Mouse (Mus musculus) spleen, adult 12 weeks (tissue): ENCODE results near the gene Dsp.

Source experiments
- DNase-seq: peaks from one replicate; pipeline ENCODE4 v3.0.0; 2022; ENCODE audit warnings: low spot score

Dsp gene

DNA sequence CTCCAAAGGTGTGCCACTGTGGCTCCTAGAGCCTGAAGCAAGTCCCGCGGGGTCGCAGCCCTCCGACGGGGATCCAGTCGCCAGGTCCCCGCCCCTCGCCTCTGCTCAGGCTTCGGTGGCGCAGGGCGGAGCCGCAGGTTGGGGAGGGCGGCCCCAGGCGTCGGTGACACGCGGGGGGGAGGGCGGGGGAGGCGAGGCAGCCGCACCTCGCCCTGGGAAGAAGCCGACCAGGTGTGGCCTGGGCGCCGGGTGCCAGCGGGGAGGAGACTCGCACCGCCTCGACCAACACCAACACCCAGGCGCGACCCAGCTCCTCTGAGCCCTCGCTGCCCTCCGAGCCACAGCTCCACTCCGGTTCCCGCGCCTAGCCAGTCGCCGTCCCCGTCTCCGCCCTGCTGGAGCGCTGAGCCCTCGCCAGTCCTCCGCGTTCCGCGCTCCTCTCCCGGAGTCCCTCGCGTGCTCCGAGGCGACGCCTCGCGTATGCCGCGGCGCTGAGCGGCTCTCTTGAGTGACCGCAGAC lies at the start of gene Dsp:
Gene Dsp, plus strand, starts transcription at position 226 of the 520 bp plus-strand sequence.
- DNase-seq = no peak

DNA sequence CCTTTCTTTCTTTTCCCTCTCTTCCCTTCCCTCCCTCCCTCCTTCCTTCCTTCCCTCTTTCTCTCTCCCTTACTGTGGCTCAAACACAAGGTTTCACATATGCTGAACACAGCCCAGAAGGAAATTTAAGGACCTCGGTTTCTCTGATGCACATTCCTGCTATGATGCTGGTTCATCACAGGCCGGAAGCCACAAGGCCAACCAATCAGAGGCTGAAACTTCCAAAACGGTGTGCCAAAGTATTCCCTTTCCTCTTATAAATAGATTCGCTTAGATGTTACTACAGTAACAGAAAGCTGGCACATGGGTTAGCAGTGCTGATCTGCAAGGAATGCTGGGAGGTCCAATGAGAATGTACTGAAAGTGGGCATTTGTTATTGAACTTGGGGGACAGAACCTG lies 47.7 kb upstream of the Dsp start:
- DNase-seq = no peak

DNA sequence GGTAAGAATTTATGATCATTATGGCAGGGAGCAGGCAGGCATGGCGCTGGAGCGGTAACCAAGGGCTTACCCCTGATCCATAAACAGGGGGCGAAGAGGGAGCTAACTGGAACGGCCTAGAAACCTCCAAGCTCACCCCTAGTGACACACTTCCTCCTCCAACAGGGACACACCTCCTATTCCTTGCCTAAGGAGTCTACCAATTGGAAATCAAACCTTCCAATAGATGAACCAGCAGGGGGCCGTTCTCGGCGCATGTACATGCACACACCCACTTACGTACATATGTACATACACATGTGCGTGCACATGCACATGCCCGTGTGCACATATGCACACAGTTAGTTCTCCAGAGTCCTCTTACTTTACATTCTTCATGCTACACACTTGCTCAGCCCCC lies 46.6 kb upstream of the Dsp start:
- no peak for DNase-seq

DNA sequence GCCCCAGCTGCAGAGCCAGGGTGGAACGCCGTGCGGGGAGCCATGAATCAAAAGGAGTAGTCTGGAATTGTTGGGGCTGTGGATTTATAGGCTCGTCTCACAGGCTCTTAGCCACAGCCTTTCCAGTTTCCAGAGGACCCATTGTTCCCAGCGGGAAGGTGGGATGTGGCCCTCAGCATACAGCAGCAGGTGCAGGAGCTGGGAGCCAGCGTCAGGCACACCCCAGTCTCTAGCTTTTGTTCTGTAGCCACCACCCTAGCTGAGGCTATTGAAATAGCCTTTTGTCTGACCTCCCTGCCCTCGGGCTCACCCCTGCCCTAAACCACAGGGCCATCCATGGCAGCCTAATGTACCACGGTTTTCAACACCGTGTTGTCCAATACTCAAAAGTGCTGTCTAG lies 42.0 kb upstream of the Dsp start:
- no peak for DNase-seq

DNA sequence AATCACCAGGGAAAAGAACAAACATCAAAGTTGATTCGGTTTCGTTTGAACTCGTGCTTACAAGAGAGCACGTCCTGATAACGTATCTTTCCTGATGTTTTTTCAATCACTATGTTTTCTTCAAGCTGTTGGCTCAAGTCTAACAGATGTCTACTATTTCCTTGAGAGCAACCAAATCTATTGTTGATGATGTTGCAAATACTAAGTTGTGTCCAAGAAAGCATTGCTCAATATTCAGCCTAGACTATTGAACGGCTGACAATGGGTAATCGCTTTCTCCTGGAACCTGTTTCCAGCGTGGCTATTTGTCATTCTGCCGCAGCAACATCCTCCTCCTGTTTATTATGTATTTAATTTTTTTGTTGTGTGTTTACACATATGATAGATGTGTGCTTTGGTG lies 28.8 kb upstream of the Dsp start:
- no peak for DNase-seq

DNA sequence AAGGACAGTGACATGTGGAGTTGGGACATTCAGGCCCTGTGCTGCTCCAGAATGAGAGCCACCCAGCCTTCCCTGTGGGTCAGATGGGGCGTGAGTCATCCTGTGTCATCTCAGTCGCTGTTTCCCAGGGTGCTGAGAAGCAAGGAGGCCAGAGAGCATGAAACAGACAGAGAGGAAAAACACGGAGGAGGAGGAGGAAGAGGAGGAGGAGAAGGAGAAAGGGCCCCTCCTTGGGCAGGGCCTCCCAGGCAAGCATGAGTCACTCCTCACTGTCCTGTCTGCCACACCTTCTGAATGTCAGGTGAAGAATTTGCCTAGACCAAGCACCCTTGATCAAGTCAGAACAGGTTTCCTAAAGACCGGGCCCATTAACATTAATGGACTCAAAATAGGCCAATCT lies 27.4 kb upstream of the Dsp start:
- no peak for DNase-seq

DNA sequence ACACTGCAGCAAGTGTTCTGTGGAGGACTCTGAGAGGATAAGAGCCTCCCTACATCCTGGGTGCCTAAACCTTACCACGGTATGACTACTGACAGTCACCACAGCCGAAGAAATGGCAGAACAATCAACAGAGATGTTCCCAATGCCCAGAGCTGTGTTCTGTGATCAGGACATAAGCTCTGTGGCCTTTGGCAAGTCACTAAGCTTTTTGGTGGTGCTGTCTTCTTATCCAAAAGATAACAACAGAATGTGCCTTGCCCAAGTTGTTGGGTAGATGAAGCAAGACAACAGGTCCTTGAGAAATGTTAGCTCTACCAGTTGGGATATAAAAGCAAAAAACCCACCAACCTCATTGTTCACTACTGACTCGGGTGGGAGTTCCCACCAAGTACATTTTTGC lies 23.4 kb upstream of the Dsp start:
- DNase-seq = no peak

DNA sequence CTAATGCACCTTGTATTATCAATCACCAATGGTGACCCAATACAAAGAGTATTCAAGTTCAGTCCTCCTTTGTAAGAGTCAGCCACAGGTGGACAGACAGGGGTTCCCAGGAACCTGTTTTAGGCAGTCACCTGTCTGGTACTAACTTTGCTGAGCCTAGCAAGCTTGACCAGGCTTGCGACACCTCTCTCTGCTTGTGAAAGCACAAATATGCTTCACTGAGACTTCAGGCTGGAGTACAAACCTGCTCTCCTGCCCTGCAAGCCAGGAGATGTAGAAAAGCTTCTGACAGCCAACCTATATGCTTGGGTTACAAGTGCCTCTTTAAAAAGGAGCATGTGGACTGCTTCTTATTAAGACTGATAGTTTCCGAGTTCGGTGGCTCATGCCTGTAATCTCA lies 22.8 kb upstream of the Dsp start:
- DNase-seq = no peak

DNA sequence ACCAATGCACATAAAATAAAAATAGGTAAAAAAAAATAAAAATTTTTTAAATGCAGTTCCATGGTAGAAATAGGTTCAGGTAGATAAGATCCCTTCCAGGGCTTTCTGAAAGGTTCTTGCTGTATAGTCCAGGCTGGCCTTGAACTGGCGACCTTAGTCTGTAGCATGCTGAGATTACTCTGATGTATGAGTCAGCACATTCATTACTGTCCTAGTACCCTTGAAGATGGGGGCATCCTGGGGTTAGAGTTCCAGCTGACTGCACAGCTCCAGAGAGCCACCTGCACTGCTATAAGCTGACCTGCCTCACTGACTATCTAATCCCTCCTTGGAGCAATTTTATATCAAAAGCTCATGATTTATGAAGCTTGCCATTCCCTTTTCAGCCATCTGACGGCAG lies 21.6 kb upstream of the Dsp start:
- no peak for DNase-seq

DNA sequence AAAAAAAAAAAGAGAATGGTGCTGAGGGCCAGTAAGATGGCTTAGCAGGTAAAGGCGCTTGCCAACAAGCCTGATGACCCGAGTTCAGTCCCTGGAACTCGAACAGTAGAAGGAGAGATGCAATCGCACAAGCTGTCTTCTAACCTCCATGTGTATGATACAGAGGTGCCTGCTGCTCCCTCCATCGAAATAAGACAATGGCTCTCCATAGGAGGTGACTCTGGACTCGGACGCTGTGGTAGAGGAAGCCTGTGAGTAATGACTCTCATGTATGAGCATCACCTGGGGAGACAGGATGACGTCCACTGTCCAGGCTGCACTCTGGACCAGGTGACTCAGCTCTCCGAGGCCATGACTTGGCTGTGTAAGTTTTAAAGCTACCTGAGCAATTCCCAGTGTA lies 21.0 kb upstream of the Dsp start:
- DNase-seq = no peak

DNA sequence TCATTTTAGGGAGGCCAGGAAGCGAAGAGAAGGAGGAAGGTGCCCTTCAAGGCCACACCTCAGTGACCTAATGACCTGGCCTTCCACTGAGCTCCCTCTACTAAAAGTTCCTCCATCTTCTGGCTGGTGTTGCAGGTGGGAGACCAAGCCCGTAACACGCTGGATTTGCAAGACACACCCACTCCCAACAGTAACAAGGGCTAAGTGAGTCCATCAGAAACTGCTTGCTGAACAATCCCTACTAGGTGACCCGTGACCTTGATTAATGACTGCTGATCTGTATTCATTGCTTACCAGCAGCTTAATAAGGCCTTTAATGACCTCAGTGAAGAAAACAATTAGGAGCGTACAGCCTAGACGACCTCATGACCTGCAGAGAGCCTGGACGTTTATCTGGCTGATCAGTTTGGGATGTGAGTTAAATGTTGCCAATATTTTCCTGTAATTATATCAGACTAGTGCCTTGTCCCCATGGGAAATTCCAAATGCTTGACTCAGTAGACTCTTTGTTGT lies 18.0 kb upstream of the Dsp start:
- DNase-seq = no peak

DNA sequence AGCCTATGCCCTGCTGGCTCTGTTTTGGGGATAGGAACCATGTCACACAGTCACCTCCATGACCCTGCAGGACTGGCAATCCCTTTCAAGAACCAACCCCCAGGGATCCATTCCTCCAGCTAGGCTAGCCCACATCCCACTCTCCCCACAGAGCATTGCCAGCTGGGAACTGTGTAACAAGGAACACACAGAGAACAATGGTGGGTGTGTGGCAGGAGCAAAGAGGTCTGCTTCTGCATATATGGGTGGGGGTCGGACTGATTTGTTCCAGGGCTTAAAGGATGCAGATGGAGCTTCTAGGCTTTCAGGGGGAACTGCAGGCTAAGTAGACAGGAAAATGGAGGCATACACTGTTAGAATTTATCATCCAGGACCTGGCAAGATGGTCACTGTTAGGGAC lies 10.6 kb upstream of the Dsp start:
- no peak for DNase-seq

DNA sequence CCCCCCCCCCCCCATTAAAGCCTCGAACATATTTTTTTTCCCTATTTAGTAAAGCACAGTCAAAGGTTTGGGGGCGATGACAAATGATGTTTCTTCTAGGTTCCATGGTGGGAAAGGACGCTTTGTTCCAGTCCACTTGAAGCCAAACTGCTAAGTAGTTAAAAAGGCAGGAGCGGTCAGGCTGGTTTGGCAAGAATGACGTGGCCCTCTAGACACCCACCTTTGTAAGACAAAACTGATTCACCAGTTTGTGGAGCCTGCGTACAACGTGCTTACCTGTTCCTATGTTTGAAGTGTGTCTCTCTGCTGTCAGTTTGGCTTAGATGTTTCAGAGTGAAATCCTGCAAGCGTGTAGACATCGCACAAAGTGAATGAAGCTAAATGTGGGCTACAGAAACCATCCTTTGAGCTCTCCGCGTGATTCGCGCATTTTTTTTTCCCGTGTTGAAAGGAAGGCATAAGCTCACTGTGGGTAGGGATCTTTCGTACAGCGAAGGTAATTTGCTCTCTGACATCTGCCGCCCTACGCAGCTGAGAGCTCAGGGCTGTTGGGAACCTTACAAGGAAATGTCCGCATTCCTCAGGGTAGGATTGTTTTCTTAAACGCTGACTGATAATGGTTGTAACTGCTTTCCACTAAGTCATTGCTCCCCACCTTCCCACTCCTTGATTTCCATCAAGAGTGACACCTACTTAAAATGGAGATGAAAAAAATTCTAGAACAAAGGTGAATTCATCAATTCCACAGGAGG lies 6.0 kb upstream of the Dsp start:
- DNase-seq = no peak

DNA sequence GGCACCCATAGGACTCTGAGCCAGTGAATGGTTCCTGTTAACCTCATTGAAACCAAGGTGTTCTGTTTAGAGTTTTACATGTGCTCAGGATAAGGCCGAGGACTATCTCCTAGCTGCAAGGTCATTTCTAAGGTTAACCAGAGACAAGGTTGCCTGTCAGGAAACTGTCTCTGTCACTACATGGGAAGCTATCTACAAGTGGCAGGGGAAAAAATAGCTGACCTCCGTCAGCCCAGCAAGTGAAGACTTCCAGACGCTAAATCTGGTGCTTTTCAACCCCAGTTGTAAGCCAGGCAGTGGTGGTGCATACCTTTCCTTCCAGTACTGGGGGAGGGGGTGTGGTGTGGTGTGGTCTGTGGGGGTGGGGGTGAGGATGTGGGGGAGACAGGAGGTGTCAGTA lies 2.7 kb upstream of the Dsp start:
- DNase-seq = no peak

DNA sequence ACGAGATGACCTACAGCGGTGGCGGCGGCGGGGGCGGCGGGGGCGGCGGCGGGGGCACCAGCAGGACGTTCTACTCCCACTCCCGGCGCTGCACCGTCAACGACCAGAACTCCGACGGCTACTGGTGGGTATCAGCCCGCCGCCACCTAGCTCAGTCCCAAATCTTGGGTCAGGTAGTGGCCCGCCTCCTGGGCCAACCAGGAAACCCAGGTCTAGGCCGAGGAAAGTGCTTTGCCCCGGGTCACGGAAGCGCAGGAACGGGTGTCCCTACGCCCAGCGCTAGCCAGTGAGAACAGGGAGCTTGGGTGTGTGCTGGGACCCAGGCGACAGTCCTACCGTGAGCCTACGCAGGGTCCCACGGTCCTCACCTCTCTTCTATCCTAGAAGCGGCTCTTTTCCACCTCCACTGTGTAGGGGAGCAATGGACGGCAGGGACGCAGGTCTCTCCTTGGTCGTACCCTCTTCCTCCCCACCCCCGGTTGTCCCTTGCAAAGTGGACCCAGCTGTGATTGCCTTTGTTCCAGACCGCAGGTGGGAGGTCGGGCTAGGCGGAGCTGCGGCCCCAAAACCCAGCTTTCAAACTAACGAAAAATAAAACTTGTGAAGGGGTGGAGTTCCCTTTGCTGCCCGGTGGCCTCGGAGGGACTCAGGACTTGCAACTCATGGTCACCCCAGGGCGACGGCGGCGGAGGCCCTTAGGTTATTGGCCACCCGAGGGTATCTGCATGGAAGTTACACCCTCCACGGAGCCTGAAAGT lies 756 bp downstream of the Dsp start:
- no peak for DNase-seq

DNA sequence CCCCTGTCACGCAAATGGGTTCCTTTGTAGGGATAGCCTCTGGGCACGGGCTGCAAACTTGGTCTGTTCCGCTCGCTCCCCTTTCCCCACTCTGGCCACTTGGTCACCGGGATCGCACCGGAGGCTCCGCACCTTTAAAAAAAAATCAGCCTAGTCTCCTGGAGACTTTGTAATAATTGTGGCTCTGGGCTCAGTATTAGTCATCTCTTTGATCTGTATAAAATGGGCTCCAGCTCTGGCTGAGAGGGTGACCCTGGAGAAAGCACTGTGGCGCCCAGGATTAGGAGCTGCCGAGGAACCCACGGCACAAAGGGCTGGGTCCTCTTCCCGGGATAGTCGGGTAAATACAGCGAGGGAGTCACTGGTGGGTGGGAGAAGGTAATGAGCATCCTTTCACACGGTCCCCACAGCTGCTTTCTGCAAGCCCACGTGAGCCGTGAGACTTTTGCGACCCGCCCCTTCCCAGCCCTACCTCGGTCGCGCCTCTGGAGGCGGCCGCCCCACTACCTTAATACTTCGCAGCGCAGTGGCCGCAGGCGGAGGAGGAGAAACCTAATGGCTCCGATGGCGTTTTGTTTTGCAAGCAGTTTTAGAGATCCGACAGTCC lies 1.4 kb downstream of the Dsp start:
- DNase-seq = no peak

DNA sequence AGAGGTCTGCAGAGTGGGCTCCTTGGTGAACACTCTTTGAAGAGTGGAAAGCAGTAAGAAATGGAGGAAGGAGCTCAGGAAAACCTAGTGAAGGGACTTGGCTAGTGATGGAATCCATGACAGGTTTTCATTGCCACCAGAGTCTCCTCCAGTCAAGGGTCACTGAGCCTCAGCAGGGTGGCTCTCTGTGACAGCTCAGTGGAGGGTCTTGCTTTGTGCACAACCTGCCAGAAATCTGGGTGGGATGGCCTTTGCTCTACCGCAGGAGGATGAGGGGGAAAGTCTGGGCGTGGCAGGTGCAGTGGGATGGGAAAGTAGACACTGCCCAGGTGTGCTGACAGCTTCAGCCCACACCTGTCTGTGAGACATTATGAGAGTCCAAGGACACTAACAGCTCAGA lies 4.4 kb downstream of the Dsp start:
- no peak for DNase-seq

DNA sequence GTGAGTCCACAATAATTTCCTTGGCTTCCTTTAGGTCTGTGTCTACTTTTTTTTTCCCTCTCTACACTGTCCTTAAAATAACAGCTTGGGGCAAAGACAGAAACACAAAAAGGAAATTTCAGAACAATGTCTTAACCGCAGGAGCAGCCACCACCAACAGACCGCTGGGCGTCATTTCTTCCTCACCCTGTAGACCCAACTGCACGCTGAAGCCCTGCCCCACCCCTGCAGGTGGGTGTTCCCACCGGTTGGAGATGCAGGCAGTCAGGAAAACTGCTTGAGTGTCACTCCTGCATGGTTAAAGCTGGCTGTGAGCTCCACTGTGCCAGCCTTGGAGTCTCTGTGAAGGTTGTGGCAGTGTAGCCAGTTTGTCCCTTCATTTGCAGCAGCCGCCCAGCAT lies 6.5 kb downstream of the Dsp start:
- DNase-seq = no peak

DNA sequence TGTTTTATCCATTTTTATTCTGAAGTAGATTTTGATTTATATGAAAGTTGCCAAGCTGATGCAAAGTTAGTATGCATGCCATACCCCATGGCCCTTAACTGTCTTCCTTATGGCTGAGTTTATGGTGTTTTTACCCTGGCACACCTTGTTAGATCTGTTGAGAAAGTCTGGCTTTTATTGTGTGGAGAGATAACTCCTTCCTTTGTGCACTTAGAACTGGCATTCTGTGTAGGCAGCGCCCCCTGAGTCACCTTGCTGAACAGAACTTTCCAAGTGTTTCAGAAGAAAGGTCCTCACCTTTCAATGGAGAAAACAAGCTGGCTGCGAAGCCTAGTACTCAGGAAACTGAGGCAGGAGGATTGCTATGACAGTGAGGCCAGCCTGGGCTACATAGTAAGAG lies 10.9 kb downstream of the Dsp start:
- no peak for DNase-seq

DNA sequence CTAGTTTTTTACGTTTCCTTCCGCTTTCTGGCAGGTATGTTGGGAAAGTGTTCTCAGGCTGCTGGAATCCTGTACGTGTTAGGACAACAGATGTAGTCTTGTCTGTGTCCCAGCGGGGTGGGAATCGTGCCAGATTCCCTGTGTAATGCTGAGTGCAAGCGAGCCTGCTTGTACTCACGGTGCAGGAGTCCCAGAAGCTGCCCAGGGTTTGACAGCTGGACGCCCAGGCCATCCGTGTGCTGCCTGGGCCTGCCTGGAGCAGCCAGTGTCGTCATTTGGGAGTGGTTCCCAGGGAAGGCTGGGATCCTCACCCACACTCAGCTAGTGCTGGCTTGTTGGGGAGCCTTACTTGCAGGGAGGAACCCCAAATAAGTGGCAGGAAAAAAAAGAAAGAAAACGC lies 11.6 kb downstream of the Dsp start:
- no peak for DNase-seq

DNA sequence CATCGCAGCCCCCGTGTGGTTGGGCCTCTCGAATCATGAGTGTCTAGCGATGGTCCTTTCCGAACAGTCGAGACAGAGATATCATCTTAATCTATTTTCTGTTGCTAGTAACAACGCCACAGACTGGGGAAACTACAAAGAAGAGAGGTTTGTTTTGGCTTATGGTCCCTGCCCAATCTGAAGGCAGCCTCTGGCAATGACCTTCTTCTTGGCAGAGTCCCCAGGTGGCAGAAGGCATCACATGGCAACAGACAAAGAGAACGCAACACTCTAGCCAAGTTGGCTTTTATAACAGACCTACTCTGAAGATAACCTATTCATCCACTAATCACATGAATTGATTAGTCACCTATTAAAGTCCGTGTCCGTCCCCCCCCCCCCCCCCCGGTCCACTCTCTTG lies 13.8 kb downstream of the Dsp start:
- no peak for DNase-seq

DNA sequence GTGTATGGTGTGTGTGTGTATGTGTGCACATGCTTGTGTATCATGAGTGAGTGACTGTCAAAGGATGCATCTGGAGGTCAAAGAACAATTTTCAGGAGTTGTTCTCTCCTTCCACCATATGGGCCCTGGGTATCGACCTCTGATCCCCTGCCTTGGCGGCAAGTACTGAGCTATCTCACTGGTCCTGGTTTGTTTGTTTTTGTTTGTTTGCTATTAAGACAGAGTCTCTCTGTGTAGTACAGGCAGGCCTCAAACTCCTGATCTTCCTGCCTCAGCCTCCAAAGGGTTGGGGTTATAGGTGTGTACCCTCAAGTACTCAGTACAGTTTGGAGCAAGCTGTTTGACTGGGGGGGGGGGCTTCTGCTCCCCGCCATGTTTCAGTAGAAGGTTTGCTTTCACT lies 16.0 kb downstream of the Dsp start:
- no peak for DNase-seq

DNA sequence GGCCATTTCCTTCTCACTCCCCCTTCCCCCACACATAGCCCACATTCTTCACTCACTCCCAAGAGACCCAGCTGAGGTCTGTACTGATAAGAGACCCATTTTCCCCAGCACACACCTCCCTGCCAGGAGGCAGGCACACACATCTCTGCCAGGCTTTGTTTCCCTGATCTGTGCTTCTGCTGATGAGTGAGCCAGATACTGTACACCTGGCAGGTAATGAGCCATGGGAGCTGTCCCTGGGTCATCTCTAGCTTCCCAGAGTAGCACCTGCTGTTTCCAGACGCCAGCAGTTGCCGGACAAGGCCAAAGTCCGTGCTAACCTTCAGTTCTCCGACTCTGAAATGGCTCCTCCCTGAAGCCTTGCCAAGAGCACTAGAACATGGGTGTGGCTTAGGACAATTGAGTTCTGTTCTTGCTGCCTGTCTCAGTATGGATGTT lies 19.6 kb downstream of the Dsp start:
- no peak for DNase-seq
